Mouse (Mus musculus): ENCODE measurements around the gene Mdm1.

Gene Mdm1

DNA sequence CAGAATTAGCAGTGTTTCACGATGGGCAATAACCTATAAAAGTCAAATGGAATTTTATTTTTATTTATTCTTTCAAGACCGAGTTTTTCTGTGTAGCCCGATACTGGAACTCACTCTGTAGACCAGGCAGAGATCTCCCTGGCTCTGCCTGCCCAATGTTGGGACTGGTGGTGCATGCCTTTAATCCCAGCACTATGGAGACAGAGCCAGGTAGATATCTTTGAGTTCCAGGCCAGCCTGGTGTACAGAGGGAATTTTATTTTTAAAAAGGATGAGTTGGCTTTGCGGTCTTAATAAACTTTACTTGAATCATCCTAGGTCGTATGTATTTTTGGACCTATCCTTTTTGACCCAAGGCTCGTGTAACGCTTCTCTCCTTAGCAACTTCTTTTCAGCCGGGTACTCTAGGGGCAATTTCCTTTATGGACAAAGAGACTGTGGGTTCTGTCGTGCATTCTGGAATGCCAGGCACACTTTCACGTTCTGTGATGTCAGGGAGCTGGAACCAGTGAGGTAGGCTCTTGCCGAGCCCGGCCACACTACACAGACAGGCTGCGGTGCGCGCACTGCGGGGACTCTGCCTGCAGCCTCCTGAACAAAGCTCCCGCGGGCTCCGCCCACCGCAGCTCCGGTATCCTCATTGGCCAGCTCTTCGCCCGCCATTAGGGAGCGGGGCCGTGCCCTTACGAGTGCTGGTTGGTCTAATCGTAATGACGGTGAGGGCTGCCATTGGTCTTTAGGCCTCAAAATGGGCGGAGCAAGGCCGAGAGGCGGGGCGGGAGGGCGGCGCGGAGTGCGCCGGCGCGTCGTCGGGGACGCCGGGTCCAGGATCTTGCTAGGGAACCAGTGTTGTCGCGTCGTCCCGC lies at the start of gene Mdm1:
Gene Mdm1 (plus strand): TSS at position 794 of the 866 bp plus-strand sequence.
- in situ Hi-C loops (cut with MboI, MseI): no loop called here

DNA sequence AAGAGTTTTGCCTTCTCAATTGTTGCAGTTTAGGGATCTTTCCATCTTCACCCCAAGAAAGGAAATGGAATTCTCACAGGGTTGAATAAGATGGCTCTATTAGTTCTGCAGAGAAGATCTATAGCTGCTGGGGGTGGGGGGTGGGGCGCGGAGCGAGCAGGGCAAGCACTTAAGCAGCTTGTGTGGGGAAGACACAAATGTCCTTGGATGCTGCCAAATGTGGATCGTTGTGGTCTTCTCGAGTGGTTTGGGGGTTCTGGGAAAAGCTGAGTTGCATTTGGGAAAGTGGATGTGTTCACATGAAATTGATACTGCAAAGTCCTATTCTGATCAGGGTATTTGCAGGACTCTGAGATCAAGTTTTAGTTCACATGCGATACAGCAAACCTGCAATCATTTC lies 48.9 kb upstream of the Mdm1 start:
- in situ Hi-C loops (cut with MboI, MseI): no loop called here

DNA sequence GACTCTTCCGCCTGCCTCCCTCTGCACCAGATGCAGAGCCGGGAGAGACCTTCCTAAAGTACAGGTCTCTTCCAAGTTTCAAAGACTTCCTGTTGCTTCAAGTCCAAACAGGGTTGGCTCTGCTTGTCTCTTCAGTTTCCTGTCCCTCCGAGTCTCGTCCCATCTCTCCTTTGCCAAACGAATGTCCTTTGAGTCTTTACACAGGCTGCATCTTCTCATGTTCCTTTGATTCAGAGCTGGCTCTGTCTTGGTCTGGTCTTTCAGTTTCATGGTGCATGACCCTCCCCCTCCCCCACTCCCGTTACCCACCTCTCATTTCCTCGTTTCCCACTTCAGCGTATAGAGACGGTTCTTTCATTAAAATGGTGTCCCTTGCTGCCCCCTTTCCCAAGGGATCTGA lies 47.9 kb upstream of the Mdm1 start:
- in situ Hi-C loops (cut with MboI, MseI): no loop called here

DNA sequence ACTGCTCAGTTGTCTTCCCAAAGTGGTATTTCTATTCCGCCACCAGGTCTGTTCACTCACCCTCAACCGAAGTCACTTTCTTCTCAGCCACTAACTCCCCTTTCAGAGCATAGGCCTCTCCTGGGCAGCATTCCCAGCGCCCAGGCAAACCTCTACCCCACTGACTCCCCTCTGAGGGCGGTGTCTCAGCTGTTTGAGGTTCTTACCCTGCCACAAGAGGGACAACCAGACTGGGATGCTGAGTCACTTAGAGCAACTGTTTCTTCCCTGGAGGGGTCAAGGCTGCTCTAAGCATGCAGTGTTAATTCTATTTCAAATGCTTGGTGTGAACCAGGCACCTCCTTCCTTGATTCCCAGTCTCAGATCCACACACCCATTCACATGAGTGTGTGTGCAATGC lies 46.8 kb upstream of the Mdm1 start:
- in situ Hi-C loops (cut with MboI, MseI): no loop called here

DNA sequence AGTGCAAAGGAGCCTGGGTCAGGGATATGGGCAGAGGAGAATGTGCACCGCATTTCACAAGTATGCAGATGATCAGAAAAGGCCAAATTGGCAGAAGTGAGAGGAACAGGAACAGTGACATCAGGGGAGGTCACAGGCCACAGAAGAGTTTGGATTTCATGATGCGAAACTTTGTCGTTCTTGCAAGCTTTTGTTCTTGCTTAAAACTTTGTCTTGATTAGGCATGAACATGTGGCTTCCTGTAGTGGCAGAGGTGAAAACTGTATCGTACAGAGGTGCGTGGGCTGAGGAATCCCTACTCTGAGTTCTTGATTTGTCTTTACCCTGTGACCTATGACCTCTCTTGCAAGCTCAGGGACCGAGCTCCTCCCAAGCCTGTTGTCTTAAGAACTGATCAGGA lies 45.4 kb upstream of the Mdm1 start:
- in situ Hi-C loops (cut with MboI, MseI): no loop called here

DNA sequence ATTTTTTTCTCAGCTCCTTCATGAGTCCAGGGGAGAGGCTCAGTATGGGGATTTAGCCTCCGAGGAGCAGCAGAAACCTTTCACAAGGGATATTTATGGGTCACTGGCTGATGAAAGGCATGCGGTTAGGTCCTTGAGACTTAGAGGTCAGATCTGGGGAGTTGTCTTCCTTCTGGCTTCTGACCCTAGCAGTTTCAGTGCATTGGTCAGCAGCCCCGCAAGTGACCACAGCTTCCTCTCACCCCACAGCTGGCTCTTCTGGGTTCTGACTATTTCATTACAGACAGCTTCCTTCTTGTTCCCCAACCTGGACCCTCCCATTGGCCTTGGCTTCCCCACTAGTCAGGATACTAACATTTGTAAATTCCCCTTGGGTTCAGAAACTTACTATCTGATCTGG lies 43.7 kb upstream of the Mdm1 start:
- in situ Hi-C loops (cut with MboI, MseI): no loop called here

DNA sequence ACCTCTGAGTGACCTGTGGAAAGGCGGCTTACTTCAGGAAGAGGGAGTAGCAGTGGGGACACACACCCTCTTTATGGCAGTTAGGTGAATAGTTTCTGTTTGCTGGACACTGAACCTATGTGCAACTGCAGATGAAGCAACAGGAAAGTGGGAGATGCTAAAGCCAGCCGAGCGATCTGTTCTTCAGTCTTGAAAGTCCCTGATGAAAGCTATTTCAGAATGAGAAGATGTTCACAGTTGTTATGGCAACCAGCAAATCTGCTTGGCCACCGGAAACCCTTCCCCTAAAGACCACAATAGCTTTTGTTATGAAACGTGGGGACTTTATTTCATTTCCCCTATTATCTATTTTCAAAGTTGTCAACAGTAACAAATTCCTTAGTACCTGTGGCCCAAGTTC lies 41.0 kb upstream of the Mdm1 start:
- in situ Hi-C loops (cut with MboI, MseI): no loop called here

DNA sequence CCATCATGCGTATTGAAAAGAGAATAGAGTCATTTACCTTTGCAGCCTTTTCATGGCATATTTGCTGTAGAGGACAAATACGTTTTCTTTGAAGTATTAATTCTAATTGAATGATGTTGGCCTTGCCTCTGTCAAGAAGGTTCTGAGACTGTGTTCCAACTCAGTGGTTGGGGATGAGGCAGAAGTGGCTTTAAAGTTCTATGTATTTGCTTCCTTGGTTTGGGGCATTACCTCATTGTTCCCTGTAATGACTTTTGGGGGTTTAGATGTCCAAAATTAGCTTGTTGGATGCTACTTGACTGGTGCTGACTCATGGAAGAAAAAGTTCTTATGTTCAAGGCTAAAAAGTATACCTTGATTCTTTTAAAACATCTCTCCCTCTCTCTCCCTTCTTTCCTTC lies 40.6 kb upstream of the Mdm1 start:
- in situ Hi-C loops (cut with MboI, MseI): no loop called here

DNA sequence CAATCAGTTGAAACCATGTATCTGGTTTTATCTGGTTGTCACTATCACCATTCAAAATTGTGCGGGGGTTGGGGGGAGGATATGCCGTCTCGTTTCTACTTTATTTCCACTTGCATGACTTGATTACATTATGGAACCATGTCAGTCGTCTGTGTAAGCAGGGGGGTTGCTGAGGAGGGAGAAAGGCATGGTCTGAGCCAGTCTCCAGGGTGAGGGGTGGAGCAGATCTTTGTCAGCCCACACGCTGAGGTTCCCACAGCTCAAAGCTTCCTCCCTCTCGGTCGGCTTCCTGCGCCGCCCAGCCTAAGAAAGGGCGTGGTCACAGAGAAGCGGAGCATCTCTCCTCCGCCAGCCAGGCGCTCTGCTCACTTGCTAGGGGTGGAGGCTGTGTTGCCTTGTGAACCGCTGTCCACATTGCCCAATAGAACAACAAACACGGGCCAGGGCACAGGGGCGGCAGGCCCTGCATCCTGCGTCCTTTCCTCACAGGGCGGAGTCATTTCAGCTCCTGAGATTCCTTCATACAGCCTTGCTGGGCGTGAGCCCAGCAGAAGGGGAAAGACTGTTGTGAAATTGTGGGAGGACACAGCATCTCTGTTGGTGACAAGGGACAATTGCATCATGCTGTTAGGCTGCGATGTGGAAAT lies 38.5 kb upstream of the Mdm1 start:
- in situ Hi-C loops (cut with MboI, MseI): no loop called here

DNA sequence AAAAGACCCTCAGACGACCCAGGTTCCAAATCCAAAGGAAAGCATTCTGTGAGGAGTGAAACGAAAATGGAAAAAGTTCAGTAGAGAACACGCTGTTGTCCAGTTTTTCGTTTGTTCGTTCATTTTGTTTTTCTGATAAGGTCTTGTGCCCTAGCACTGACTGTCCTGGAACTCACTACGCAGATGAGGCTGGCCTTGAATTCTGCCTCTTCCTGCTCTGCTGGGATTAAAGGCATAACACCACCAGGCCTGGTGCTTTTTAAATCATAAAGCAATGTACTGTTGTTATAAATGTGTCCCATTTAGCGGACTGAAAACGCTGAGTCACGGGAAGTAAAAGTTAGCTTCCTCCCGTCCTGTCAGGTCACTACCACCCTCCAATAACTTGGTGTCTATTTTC lies 37.7 kb upstream of the Mdm1 start:
- in situ Hi-C loops (cut with MboI, MseI): no loop called here

DNA sequence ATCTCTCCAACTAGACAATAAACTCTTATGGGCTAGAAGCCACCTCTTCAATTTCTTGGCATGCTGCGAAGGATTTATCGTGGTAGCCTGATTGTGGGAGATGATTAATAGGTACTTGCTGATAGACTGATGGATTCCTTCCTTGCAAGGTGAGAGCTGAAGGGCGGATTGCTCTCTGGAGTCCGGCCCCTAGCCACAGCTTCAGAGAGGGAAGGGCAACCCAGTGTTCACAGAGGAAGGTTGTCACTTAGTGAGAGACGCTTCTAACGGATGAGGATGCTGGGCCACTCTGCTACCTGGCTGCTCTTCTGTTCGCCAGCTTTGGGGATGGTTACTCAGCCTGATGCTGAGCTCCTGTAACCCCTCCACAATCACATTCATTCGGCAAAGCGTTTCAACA lies 34.6 kb upstream of the Mdm1 start:
- in situ Hi-C loops (cut with MboI, MseI): no loop called here

DNA sequence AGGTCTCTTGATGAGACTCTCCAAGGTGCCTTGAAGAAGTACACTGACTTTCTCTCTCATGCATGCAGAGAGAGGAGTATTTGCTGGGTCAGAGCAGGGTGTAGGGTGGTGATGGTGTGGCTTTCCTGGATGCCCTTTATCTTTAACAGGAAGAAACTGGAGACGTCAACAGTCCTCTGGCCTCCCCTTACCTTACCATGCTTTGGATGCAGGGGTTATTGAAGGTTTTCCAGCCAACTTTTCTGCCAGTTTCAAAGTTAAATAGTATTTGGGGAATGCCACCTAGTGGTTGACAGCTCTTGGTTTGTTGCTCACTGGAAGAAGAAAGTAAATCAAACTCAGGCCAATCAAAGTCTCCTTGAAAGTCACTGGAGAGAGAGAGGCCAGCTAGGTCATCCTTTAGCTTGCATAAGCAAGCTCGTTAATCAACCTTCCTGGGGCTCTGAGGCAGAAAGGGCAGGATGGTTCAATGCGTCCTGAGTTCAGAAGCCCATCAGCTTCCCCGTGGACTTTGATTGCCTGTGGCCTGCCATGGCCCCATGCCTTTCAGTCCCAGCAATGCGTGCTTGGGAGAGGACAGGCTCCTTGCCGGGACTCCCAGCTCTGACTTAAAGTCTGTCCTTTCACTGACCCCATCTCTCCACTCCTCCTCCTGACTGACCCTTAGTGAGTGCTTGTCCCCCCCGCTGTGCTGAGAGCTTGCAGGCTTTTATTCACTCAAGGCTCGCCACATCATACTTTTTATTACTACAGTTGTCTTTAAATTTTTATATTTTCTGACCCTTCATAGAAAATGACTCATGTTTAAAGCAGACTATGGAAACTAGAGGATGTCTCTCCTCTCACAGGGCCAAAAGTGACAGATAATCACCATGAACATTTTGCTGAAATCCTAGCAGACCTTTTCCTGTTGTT lies 31.3 kb upstream of the Mdm1 start:
- in situ Hi-C loops (cut with MboI, MseI): no loop called here

DNA sequence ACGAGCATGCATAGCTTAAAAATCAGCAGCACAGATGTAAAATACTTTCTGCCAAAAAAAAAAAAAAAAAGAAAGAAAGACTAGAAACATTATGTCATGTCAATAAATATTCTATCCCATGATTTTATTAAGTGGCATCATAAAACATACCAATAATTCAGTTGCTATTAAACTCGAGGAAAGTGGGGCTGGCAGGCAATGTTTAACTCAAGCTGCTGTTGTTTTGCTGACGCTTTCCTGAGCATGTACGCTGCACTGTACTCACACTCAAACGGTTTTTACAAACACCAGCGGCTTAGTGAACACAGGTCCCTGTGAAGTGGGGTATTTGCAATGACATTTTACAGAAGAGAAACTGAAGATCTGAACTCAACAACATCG lies 30.7 kb upstream of the Mdm1 start:
- in situ Hi-C loops (cut with MboI, MseI): no loop called here

DNA sequence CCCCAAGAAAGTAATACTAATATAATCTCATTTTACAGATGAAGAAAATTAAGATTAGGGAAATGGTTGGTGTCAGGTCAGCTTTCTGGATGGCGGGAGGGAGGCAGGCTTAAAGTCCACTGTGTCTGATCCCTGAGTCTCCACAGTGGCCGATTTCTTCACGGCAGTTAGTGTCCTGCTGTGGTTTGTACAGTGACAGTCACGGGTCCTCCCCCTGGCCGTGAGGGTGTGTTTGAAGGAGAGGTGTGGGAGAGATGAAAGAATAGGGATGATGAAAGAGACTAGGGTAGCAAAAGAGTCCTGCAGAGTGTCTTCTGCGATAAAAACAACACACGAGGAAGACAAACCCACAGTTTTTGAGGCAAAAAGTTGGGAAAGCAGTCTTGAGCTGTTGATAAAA lies 30.0 kb upstream of the Mdm1 start:
- in situ Hi-C loops (cut with MboI, MseI): no loop called here

DNA sequence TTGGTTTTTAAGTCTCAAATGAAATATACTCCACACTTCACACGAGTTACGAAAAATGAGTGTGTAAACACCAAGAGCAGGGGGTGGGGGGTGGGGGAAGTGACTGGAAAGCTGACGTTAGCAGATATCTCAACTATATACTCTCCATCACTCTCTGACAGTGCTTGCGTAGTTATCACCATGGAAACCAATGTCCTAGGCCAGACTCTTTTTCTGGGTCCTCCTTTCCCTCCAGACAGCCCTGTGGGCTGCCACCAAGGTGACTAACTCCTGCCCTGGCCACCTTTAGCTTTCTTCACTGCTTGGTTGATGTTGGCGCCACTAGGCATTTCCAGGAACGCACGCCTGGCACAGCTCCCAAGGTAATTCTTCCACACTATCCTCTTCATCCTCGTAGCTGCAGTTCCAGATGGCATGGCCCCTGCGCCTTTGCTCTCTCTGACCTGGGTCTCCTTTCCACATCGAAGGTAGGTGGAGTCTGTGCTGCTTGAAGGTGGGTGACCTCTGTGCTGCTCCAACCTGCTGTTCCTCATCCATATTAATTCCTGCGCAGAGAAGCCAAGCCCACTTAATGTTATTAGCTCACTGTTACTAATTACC lies 29.2 kb upstream of the Mdm1 start:
- in situ Hi-C loops (cut with MboI, MseI): no loop called here

DNA sequence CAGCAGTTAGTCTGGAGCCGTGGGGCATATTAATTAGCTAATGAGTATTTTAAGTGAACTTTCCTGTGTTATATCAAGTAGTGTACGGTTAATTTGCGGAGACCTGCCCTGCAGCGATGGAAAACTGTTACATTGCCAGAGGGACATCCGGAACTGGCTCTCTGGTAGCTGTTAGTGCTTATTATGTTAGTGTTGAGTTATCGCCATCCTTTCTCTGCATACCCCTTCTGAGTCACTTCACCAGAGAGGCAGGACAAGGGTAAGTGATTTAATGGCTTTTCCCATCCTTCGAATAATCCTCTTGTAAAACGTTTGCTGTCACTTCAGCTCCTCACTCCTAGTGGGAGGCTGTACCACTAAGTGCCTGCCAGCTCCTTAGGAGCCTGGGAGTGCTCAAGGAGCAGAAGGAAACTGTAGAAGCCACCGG lies 28.3 kb upstream of the Mdm1 start:
- in situ Hi-C loops (cut with MboI, MseI): no loop called here

DNA sequence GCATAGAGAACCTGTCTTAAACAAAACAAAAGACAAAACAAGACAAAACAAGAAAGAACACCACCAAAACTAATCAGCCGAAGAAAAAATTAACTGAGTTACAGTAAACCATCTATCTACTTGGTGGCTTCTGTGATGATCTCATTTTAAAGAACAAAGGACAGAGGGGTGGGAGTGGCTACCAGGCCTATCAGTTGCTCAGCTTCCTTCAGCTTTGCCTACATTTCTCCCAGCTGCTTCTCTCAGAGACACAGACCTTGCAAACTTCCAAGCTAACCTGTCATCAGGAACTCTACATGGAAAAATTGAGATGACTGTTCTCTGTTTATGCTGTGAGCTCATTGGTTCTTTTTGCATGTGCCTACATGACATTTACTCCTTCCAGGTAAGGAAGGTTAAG lies 27.3 kb upstream of the Mdm1 start:
- in situ Hi-C loops (cut with MboI, MseI): no loop called here

DNA sequence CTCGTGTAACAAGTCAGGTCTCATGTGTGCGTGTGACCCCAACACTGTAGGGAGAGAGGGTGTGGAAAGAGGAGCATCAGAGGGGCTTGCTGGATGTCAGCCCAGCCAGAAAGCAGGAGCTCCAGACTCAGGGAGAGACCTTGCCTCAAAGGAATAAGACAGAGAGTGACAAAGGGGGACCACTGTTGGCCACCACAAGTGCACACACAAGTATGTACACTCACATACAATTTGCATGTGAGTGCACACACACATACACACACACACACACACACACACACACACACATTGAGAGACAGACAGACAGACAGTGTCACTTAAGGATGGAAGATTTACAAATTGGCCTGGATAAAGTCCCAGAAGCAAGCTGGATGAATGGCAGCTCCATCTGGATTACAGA lies 25.2 kb upstream of the Mdm1 start:
- in situ Hi-C loops (cut with MboI, MseI): no loop called here

DNA sequence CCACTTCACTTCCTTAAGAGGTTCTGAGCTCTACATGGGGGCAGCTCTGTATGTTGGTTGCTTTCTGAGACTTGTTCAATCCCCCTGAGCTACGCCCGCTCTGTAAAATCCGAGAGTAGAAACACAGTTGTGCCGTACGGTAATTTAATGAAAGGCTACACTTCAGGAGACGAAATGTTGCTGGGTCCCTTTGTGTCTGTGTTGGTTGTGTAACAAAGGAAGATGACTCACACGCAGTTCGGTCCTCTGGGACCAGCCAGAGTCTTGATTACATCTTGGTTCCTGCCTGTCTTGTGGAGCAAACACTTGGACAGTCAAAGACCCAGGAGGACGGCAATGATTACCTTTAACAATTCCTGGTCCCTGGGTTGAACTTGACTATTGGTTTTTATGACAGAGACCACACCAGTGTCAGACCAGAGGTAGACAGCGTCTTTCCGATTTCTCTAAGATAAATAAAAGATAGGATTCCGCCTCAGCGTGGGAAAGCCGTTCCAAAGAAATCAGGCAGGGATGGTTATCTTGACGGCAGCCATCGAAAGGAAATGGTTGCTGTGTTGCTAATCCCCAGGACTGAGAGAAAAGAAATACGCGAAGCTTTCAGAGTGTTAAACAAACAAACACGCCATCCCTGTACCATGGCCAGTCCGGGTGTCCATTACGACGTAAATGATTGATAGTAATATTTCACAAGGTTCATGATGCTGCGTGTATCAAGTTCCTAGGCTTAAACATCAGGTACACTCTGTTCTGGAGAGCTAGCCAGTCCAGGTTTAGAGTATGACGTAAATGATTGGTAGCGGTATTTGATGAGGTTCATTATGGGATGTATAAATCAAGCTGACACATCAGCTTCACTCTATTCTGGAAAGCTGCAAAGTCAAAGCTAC lies 20.3 kb upstream of the Mdm1 start:
- in situ Hi-C loops (cut with MboI, MseI): no loop called here

DNA sequence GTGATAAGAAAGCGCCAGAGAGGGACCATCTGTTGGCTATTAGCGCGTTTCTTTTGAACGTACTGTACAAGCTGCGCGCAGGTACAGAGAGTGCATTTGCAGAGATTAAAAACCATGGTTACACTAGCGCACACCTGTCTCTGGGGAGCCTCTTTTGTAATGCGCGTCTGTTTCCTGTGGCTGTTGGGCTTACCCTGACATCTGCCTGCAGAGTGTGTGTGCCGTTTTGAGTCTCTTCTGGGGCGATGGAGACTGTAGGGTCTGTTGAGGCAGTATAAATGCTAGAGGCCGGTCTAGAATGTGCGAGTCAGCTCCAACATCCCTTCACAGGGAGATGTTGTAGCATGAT lies 19.7 kb upstream of the Mdm1 start:
- in situ Hi-C loops (cut with MboI, MseI): no loop called here

All from regulatory T cell (primary cell).